Mouse (Mus musculus): ENCODE data around the gene Nrsn2. TPM values are rescaled to one million over a fixed set of nuclear protein-coding genes. Genes with fewer than 3 reads are reported as not detected.
"Not testable (repeated sequence)": the region's sequence is repeated elsewhere in the genome, so short reads cannot be mapped to it uniquely, and the experiment has no call there.

Nrsn2 gene
- polyA plus RNA-seq, 1 experiment from 2014 or later = 2.3 TPM

- Histone ChIP-seq H3K27ac (no peak overlapping the region), H3K4me2 (peak overlapping the region; percentile 53), H3K9ac (peak overlapping the region; percentile 49), H3K4me3 (peak overlapping the region; percentile 24), H3K36me3 (no peaks in the 10 kb centered on the region), H3K27me3 (peaks cover 26% of the 10 kb centered on the region), H3K4me1 (peaks cover 17% of the 10 kb centered on the region), H3K9me3 (no peaks in the 10 kb centered on the region)
- 0 out of 2 replicates have a peak, but pooled peaks have one; percentile 40 for ATAC-seq (ENCODE audit: insufficient number of reproducible peaks, insufficient read depth, low FRiP score, low TSS enrichment, low read depth)
- WGBS = 6% methylated on average over 21 of the region's 21 CpGs
Observed at GRCm38 (mm10) chr2:152375652-152376344, 640 bp downstream of the Nrsn2 start.

GRCm38 (mm10) chr2:152373547-152373946 is 2.9 kb downstream of the Nrsn2 start:
- H3K36me3 ChIP-seq = no peaks in the 10 kb centered on the region
- H3K27ac ChIP-seq = no peak overlapping the region
- peaks cover 34% of the 10 kb centered on the region for H3K27me3 ChIP-seq
- peaks cover 17% of the 10 kb centered on the region for H3K4me1 ChIP-seq
- H3K4me2 ChIP-seq = no peak overlapping the region
- H3K9me3 ChIP-seq = no peaks in the 10 kb centered on the region
- no peak for ATAC-seq (ENCODE audit: insufficient number of reproducible peaks, insufficient read depth, low FRiP score, low TSS enrichment, low read depth)
- no peak overlapping the region for H3K9ac ChIP-seq
- WGBS = 78% methylated on average over 9 of the region's 9 CpGs
- H3K4me3 ChIP-seq = no peak overlapping the region

DNA sequence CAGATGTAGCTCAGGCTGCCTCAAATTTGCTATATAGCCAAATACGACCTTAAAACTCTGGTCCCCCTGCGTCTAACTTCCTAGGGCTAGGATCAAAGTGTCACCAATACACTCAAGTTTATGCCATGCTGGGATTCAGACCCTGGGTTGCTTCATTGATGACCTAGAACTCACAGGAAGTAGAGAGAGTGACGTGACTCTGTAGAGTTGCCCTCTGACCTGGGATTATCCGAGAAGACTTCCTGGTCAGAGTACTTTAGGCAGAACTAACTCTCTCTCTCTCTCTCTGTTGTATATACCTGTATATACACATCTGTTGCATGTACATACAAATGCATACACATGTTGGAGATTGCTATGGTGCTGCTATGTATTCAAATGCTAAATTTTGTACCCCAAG is 3.8 kb downstream of the Nrsn2 start:
- H3K9me3 ChIP-seq = no peaks in the 10 kb centered on the region
- no peak overlapping the region for H3K4me2 ChIP-seq
- WGBS = 58% methylated on average over 4 of the region's 4 CpGs

DNA sequence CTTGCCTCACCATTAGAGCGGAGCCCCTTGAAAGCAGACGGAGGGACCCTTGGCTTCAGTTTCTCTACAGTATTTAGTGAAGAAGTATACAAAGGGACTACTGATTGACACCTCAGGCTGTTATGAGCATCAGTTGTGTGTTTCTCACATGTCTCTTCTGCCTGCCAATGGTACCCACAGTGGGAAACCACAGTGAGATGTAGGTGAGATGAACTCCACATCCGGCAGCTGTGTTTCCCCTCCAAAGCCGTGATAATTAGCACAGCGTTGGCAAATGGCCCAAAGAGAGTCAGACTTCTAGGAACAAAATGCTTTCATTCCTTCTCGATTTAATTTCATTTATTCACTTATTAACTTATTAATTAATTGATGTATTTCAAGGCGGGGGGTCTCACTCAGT is 4.3 kb downstream of the Nrsn2 start:
- WGBS = 86% methylated on average over 7 of the region's 7 CpGs
- no peak overlapping the region for H3K9ac ChIP-seq
- H3K4me3 ChIP-seq = no peak overlapping the region
- H3K27ac ChIP-seq = no peak overlapping the region
- no peak overlapping the region for H3K4me2 ChIP-seq
- ATAC-seq (ENCODE audit: insufficient number of reproducible peaks, insufficient read depth, low FRiP score, low TSS enrichment, low read depth) = no peak
- no peaks in the 10 kb centered on the region for H3K36me3 ChIP-seq
- H3K9me3 ChIP-seq = no peaks in the 10 kb centered on the region
- peaks cover 17% of the 10 kb centered on the region for H3K4me1 ChIP-seq
- peaks cover 28% of the 10 kb centered on the region for H3K27me3 ChIP-seq

More for the DNA sequence above, 3.8 kb downstream of the Nrsn2 start:
- peaks cover 34% of the 10 kb centered on the region for H3K27me3 ChIP-seq
- no peak overlapping the region for H3K27ac ChIP-seq
- no peak overlapping the region for H3K4me3 ChIP-seq
- H3K9ac ChIP-seq = no peak overlapping the region
- H3K4me1 ChIP-seq = peaks cover 17% of the 10 kb centered on the region
- H3K36me3 ChIP-seq = no peaks in the 10 kb centered on the region
- ATAC-seq (ENCODE audit: insufficient number of reproducible peaks, insufficient read depth, low FRiP score, low TSS enrichment, low read depth) = no peak

GRCm38 (mm10) chr2:152368532-152369140 is 7.8 kb downstream of the Nrsn2 start:
- no peaks in the 10 kb centered on the region for H3K9me3 ChIP-seq
- H3K4me2 ChIP-seq = peak overlapping the region; percentile 37
- no peak overlapping the region for H3K27ac ChIP-seq
- WGBS = 31% methylated on average over 14 of the region's 14 CpGs
- H3K4me1 ChIP-seq = peaks cover 4% of the 10 kb centered on the region; the same call in 1 of the 2 replicates
- H3K4me3 ChIP-seq = no peak overlapping the region
- no peak overlapping the region for H3K9ac ChIP-seq
- ATAC-seq (ENCODE audit: insufficient number of reproducible peaks, insufficient read depth, low FRiP score, low TSS enrichment, low read depth) = no peak; the same call in 1 of the 2 replicates
- 0 out of 2 replicates have a peak, but pooled peaks cover 8% of the 10 kb centered on the region for H3K27me3 ChIP-seq
- no peaks in the 10 kb centered on the region for H3K36me3 ChIP-seq

- 0 out of 2 replicates have a peak, but pooled peaks cover 8% of the 10 kb centered on the region for H3K27me3 ChIP-seq
- no peaks in the 10 kb centered on the region for H3K9me3 ChIP-seq
- WGBS = 75% methylated on average over 5 of the region's 5 CpGs
- H3K27ac ChIP-seq = no peak overlapping the region
- no peak overlapping the region for H3K9ac ChIP-seq
- H3K36me3 ChIP-seq = no peaks in the 10 kb centered on the region
- no peak overlapping the region for H3K4me2 ChIP-seq
- H3K4me3 ChIP-seq = no peak overlapping the region
- H3K4me1 ChIP-seq = peaks cover 7% of the 10 kb centered on the region; the same call in 1 of the 2 replicates
- ATAC-seq (ENCODE audit: insufficient number of reproducible peaks, insufficient read depth, low FRiP score, low TSS enrichment, low read depth) = no peak
Observed at GRCm38 (mm10) chr2:152367917-152368316, 8.5 kb downstream of the Nrsn2 start.

DNA sequence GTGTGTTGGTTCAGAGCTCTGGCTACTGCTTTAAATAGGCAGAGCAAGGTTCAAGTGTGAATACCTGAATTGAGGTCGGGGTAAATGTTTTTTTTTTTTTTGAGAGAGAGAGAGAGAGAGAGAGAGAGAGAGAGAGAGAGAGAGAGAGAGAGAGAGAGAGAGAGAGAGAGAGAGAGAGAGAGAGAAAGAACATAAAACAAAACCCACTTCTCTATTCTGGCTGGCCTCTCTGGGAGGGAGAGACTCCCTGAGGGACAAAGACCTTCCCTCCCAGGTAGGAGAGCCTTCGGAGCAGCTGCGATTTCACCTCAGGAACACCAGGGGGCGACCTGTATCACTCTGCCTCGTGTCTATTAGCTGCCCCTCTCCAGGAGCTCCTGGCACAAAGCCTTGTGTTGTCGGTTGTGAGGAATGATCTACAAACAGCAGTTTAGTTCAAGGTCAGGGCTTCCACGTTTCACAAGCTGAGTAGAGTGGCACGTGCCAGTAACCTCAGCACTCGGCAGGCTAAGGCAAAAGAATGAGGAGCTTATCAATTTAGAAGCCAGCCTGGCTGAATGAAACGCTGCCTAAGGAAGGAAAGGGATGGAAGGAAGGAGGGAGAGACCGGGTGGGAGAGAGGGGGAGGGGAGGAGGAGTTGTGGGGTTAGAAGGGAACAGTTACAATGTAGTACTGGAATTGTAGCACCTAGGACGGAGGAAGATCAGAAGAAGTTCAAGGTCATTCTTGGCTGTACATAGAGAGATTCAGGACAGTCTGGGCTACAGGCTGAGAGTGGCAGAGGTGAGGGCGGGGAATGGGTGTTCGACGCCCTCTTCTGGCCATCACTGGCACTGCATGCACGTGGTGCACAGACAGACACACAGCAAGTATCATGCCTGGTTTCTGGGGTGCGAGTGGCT is 12.9 kb downstream of the Nrsn2 start:
- 10% methylated on average over 17 of the region's 17 CpGs for WGBS
- no peak overlapping the region; the same call in 1 of the 2 replicates for H3K27ac ChIP-seq
- no peaks in the 10 kb centered on the region for H3K27me3 ChIP-seq
- H3K4me2 ChIP-seq = peak overlapping the region; percentile 52
- 0 out of 2 replicates have a peak overlapping the region, but pooled peaks have one; percentile 11 for H3K4me3 ChIP-seq
- H3K9me3 ChIP-seq = no peaks in the 10 kb centered on the region
- H3K4me1 ChIP-seq = peaks cover 7% of the 10 kb centered on the region; the same call in 1 of the 2 replicates
- no peaks in the 10 kb centered on the region for H3K36me3 ChIP-seq
- 0 out of 2 replicates have a peak, but pooled peaks have one; percentile 52 for ATAC-seq (ENCODE audit: insufficient number of reproducible peaks, insufficient read depth, low FRiP score, low TSS enrichment, low read depth)
- H3K9ac ChIP-seq = 0 out of 2 replicates have a peak overlapping the region, but pooled peaks have one; percentile 6

DNA sequence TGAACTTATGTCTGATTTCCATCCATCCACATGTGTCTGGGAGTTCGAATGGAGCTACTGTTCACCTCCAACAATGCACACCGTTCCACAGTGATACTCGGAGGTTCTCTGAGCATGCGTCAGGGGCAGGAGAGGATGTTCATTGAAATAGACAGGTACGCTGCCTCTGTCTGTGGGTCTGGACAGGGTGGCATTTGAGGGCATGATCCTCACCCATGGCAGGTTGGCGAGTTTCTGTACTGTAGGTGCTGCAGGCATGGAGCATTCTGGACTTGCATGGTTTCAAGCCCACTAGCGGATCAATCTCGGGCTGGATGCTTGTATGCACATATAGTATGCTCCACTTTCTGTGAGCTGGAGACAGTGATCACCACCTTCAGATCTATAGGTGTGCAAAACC is 15.2 kb downstream of the Nrsn2 start:
- WGBS = 85% methylated on average over 8 of the region's 8 CpGs
- Histone ChIP-seq H3K36me3 (no peaks in the 10 kb centered on the region), H3K27me3 (no peaks in the 10 kb centered on the region), H3K4me2 (no peak overlapping the region), H3K4me1 (peaks cover 7% of the 10 kb centered on the region; the same call in 1 of the 2 replicates), H3K27ac (no peak overlapping the region), H3K4me3 (no peak overlapping the region), H3K9ac (no peak overlapping the region), H3K9me3 (no peaks in the 10 kb centered on the region)
- ATAC-seq (ENCODE audit: insufficient number of reproducible peaks, insufficient read depth, low FRiP score, low TSS enrichment, low read depth) = no peak

DNA sequence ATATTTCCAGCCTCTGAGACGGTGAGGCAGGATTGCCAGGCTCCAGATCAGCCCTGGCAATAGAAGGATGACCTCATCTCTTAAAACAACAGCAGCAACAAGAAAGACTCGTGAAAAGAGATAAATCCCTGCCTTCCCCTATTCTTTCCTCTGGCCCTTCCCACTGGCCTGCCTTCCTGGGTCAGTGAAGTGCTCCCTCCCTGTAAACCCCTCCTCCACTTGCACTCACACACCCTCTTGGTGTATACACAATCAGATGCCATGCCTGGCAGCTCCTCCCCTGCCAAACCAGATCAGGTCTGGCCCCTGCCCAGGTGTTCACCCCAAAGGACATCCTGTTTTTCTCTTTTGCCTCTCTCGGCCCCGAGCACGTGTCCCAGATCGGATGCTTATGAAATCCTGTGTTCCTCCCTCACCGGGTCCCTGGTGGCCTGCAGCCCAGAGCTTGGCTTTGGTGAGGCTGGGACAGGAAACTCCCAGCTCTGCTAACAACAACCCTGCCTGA is 16.1 kb downstream of the Nrsn2 start:
- Histone ChIP-seq H3K4me2 (no peak overlapping the region), H3K27me3 (no peaks in the 10 kb centered on the region), H3K9me3 (no peaks in the 10 kb centered on the region), H3K36me3 (no peaks in the 10 kb centered on the region), H3K27ac (no peak overlapping the region), H3K4me3 (no peak overlapping the region), H3K4me1 (peaks cover 7% of the 10 kb centered on the region; the same call in 1 of the 2 replicates), H3K9ac (no peak overlapping the region)
- 59% methylated on average over 7 of the region's 7 CpGs for WGBS
- no peak; the same call in 1 of the 2 replicates for ATAC-seq (ENCODE audit: insufficient number of reproducible peaks, insufficient read depth, low FRiP score, low TSS enrichment, low read depth)

DNA sequence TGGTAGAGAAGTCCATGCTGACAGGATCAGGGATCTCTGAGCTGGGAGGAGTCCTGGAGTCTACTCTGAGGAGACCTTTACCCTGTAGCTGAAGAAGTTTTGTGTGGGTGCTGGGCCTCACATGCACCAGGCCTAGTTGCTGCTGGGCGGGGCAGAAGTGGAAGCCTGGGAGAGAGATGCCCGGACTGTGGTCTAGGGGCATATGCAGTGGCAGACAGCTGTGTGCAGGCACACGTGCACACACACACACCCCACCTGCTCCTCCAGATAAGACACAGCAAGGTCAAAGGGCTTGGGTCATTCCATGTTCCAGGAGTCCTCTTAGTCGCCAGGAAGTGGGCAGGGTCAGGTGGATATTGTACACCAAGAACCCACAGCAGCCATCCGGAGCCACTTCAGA is 16.8 kb downstream of the Nrsn2 start:
- Histone ChIP-seq H3K27ac (no peak overlapping the region), H3K4me1 (peaks cover 7% of the 10 kb centered on the region; the same call in 1 of the 2 replicates), H3K27me3 (no peaks in the 10 kb centered on the region), H3K9me3 (no peaks in the 10 kb centered on the region), H3K36me3 (no peaks in the 10 kb centered on the region), H3K4me3 (no peak overlapping the region), H3K4me2 (no peak overlapping the region), H3K9ac (no peak overlapping the region)
- 71% methylated on average over 5 of the region's 5 CpGs for WGBS
- ATAC-seq (ENCODE audit: insufficient number of reproducible peaks, insufficient read depth, low FRiP score, low TSS enrichment, low read depth) = no peak

GRCm38 (mm10) chr2:152358977-152359376 is 17.5 kb downstream of the Nrsn2 start:
- not testable (repeated sequence) for H3K9me3 ChIP-seq; ATAC-seq (ENCODE audit: insufficient number of reproducible peaks, insufficient read depth, low FRiP score, low TSS enrichment, low read depth); H3K9ac ChIP-seq; H3K36me3 ChIP-seq; H3K4me2 ChIP-seq; H3K4me1 ChIP-seq; H3K27me3 ChIP-seq; H3K4me3 ChIP-seq; H3K27ac ChIP-seq
- 76% methylated on average over 5 of the region's 5 CpGs for WGBS
